Mouse (Mus musculus) erythroblast, embryonic 14.5 days (primary cell): Measurements from ENCODE around the gene Acacb. TPM values are rescaled to one million over a fixed set of nuclear protein-coding genes. Genes with fewer than 3 reads are reported as not detected.

ENCODE experiments used
- H3K27me3 ChIP-seq: 2 replicates; pipeline ENCODE4 v1.6.1; 2012; ENCODE audit warnings: inconsistent platforms; ENCODE audit not compliant: control insufficient read depth
- H3K36me3 ChIP-seq: 2 replicates; pipeline ENCODE4 v1.6.1; 2012; ENCODE audit warnings: mild to moderate bottlenecking, inconsistent platforms; ENCODE audit not compliant: control insufficient read depth
- H3K4me1 ChIP-seq: 2 replicates; pipeline ENCODE4 v1.6.1; 2012; ENCODE audit warnings: inconsistent platforms; ENCODE audit not compliant: control insufficient read depth
- H3K4me3 ChIP-seq: replicated peaks from 2 replicates; pipeline ENCODE3; 2012; ENCODE audit warnings: moderate library complexity, mild to moderate bottlenecking, inconsistent platforms
- H3K9me3 ChIP-seq: 2 replicates; pipeline ENCODE4 v1.6.1; 2012; ENCODE audit warnings: low read length, inconsistent platforms, mixed read lengths; ENCODE audit not compliant: control insufficient read depth
- GATA1 ChIP-seq: IDR thresholded peaks from 2 replicates; pipeline ENCODE4 v1.6.1; 2012; ENCODE audit warnings: low read length, inconsistent platforms, mixed read lengths
- TAL1 ChIP-seq: IDR thresholded peaks from 3 replicates; pipeline ENCODE4 v1.6.1; 2012; ENCODE audit warnings: low read length, inconsistent platforms, mixed read lengths
- polyA plus RNA-seq: library from polyadenylated mRNA; stranded (reverse); fragments of >175 nt; gene quantifications from 2 replicates; pipeline ENCODE4 v1.2.3, GENCODE M21; 2012

The Acacb gene
- polyA plus RNA-seq, 1 experiment, result under 0.01 TPM

DNA sequence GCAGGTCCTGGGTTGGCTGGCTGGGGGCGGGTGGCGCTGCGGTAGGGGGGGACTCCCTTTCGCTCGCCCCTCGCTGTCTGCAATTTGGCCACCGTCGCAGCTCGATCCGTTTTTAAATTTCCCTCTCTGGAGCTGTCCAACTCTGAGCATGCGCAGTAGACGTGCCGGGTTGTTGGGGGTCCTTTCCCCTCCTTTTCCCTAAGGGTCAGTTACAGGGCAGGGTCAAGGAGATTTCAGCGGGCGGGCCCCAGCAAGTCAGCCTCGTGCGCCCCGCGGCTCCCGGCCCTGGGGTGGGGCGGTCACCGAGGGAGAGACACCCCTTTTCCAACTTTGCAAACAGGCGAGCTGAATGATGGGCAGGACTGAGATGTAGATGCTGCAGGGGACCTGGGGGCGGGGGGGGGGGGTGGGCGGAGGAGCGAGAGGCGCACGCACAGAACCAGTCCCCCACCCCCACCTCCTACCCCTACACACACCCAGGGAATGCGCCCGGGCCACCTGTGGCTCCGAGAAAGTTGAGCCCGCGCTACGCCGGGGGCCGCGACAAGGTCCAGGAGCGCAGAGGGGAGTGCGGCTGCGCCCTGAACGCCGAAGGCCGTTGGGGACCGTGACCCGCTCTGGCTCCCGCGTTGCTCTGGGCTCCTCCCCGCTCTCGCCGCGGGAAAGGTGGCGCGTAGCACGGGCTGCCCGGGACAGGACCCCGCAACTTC, 127.5 kb downstream of the Acacb start, which contains the start of gene Foxn4:
Gene Foxn4 (minus strand): TSS at position 115 of the 710 bp plus-strand sequence.
- no peak within 1 kb of the TSS for H3K4me3 ChIP-seq
- peaks cover 63% of the 10 kb centered on the region for H3K27me3 ChIP-seq
- TF ChIP-seq GATA1 (no peak), TAL1 (no peak)

DNA sequence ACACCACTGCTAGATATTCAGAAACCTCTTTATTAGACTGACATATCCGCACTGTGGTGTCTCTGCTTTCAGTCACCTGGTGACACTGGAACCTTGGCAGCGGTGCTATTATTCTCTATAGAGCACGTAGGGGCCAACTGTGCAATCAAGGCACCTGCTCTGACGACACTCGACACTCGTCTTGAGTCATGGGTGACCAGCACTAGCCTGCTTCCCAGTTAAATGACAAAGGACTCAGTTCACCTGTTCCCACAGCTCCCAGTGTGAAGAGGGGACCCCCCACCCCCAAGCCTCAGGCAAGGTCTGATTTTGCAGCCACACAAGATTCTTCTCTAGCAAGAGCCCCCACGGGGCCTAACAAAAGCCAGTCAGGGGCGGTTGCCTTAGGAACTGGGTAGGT, 129.0 kb downstream of the Acacb start:
- TF ChIP-seq TAL1 (no peak), GATA1 (no peak)
- Histone ChIP-seq H3K9me3 (no peaks in the 10 kb centered on the region), H3K4me3 (no peak overlapping the region), H3K27me3 (peaks cover 60% of the 10 kb centered on the region), H3K36me3 (no peaks in the 10 kb centered on the region), H3K4me1 (no peaks in the 10 kb centered on the region)

More for the DNA sequence above, 127.5 kb downstream of the Acacb start, which contains the start of gene Foxn4:
- Histone ChIP-seq H3K9me3 (no peaks in the 10 kb centered on the region), H3K36me3 (no peaks in the 10 kb centered on the region), H3K4me1 (no peaks in the 10 kb centered on the region)

DNA sequence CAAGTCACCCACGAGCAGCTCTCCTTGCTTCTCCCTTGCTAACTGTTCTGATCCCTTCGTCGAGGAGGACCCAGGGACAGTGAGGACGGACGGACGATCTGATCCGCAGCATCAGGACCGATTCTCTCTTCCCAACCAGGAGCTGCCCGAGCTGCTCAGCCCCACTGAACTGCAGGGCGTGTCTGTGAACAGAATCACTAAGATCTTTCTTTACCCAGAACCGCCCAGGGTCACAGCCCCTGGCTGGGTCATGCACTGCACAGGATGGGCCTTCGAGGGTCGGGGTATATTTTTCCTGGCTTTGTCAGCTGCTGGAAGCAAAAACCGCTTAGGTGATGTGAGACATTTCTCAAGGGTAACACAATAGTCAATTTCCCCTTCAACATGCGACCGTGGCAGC, 129.7 kb downstream of the Acacb start:
- Histone ChIP-seq H3K27me3 (peaks cover 59% of the 10 kb centered on the region), H3K4me3 (no peak overlapping the region), H3K4me1 (no peaks in the 10 kb centered on the region), H3K9me3 (no peaks in the 10 kb centered on the region), H3K36me3 (no peaks in the 10 kb centered on the region)
- TF ChIP-seq TAL1 (no peak), GATA1 (no peak)

DNA sequence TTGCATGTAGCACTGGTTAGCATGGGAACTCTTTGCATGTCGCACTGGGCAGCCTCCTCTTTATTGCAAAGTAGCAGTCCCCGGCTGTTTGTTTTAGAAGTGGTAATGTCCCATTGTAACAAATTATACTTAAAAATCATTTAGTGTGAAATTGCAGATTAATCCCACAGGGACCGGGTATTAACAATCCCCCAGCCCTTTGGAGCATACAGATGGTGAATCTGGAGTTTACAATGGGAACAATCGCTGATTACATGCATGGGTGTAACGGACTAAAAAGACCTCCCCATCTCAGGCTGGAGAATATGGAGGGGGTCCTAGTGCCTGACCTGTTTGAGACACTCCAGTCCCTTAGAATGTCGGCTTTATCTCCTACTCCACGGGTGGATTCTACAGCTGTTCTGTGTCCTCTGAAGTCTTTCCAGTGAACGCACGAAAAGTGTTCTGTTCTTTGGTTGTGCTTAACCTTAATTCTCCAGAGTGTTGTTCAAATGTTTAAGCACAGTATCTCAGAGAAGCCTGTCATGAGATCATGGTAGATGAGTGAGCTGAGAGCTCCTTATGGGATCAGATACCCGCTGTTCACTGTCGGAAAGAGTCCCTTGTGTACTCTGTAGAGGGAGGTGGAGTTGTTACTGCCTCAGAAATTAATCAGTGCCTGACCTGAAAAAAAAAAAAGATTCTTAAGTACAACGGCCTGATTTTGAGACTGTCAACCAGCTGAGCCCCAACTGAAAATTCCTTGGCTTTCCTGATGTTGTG, 133.2 kb downstream of the Acacb start:
- Histone ChIP-seq H3K4me1 (no peaks in the 10 kb centered on the region), H3K27me3 (peaks cover 29% of the 10 kb centered on the region), H3K36me3 (no peaks in the 10 kb centered on the region), H3K9me3 (no peaks in the 10 kb centered on the region), H3K4me3 (no peak overlapping the region)
- TF ChIP-seq GATA1 (no peak), TAL1 (no peak)

DNA sequence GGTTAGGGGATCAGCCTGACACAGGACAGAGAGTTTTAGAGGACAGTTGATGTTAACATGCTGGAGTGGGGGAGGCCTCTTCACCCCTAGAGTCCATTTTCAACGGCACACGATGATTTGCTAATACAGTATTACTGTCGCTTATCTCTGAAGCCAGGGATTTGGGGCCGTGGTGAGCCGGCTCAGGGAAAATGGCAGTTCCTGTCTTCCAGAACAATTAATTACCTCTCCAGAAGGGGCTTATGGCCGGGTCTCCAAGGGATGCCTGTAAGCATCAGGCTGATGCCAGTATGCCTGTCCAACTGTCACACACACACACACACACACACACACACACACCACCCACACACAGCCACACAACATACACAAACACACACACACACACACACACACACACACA, 136.0 kb downstream of the Acacb start:
- Histone ChIP-seq H3K9me3 (no peaks in the 10 kb centered on the region), H3K4me1 (no peaks in the 10 kb centered on the region), H3K4me3 (no peak overlapping the region), H3K36me3 (no peaks in the 10 kb centered on the region), H3K27me3 (peaks cover 5% of the 10 kb centered on the region)
- TF ChIP-seq TAL1, result no peak
- no peak for TF ChIP-seq GATA1

DNA sequence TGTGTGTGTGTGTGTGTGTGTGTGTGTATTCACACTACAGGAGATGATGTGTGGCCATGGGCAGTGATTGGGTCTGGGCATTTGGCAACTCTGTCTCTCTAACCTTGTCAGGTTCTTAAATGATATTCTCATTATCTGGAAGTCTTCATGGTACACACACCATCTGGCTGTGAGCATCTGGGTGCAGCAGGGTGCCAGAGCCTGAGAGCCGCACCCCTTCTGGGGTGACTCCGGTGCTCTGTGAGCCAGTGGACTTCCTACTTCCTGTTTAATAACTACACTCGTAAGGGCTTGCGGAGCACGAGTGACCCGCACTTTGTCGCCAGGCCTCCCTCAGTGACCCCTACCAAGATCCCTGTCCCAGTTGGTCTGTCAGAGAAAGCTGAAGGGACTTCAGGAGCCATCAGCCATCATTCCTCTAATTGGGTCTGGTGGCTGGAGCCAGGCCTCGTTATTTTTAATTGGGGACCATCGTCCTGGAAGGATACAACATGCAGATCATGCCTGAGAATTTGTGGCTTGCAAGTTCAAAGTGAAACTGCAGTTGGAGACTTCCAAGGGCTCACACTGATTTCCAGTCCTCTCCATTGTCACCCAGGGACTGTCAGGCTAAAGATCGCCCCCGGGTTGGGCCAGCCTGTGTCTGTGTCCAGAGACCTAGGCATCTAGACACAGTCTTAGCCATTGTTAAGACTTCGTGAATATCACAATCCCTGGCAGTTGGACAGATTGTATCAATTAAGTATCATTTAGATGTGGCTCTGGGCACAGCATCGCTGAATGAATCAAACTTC, 138.5 kb downstream of the Acacb start:
- Histone ChIP-seq H3K4me1 (no peaks in the 10 kb centered on the region), H3K4me3 (no peak overlapping the region), H3K9me3 (no peaks in the 10 kb centered on the region), H3K27me3 (peaks cover 7% of the 10 kb centered on the region), H3K36me3 (no peaks in the 10 kb centered on the region)
- TF ChIP-seq GATA1 (no peak), TAL1 (no peak)

DNA sequence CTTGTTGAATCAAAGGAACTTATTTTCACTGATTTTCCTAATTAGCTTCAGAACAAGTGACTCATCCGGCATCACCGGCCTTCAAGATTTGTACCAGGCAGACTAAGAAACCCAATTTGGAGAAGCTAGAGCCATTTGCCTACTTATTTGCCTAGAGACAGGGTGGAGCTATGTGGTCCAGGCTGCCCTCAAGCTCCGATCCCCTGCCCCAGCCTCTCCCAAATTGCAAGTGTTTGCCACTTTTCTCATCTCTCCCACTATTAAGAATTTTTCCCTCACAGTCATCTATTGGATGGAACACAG, 139.0 kb downstream of the Acacb start:
- Histone ChIP-seq H3K4me3 (no peak overlapping the region), H3K4me1 (no peaks in the 10 kb centered on the region), H3K36me3 (no peaks in the 10 kb centered on the region), H3K9me3 (no peaks in the 10 kb centered on the region), H3K27me3 (peaks cover 7% of the 10 kb centered on the region)
- TF ChIP-seq GATA1 (no peak), TAL1 (no peak)

DNA sequence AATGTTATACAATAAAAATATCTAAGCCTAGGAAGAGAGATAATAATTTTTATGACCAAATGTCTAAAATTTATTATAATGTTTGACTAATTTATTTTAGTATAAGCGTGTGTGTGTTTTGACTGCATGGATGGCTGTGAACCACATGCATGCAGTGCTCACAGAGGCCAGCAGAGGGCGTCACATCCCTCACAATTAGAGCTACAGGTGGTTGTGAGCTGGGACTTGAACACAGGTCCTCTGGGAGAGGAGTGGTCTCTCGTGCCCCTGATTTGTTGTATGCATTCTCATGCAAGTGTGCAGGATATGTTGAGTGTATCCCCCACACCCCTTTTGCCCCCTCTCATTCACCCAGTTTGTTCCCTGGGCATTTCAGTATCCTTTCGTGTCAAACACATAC, 139.8 kb downstream of the Acacb start:
- no peaks in the 10 kb centered on the region for H3K9me3 ChIP-seq
- no peaks in the 10 kb centered on the region for H3K36me3 ChIP-seq
- TF ChIP-seq GATA1 (no peak), TAL1 (no peak)
- H3K4me1 ChIP-seq, result no peaks in the 10 kb centered on the region
- no peak overlapping the region for H3K4me3 ChIP-seq
- H3K27me3 ChIP-seq, result peaks cover 7% of the 10 kb centered on the region
